Mouse (Mus musculus) skeletal muscle tissue, adult 2 months (tissue): ENCODE data around the gene Olfr143.

Source experiments
- DNase-seq: peaks from one replicate; pipeline ENCODE4 v3.0.0-alpha.2; 2012; ENCODE audit warnings: low read depth, low spot score

Olfr143 gene

DNA sequence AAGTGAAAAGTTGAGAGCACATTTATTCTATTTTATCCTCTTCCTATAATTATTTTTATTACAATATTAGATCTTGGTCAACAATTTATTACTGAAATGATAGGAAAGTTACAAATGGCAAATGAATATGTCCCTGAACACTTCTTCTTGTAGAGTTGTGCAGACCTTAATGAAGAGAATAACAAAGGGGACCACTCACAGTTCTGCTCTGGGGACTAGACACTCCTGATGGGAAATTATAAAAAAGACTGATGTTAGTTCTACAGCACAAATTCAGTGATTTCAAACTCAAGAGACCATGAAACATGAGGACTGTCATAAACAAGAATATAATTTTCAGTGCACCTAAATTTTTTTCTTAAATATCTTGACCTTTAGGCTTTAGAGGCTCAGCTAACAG, at the start of gene Olfr143:
Olfr143 (plus strand) TSS at position 301 of the 400 bp plus-strand sequence.
- DNase-seq, result no peak

DNA sequence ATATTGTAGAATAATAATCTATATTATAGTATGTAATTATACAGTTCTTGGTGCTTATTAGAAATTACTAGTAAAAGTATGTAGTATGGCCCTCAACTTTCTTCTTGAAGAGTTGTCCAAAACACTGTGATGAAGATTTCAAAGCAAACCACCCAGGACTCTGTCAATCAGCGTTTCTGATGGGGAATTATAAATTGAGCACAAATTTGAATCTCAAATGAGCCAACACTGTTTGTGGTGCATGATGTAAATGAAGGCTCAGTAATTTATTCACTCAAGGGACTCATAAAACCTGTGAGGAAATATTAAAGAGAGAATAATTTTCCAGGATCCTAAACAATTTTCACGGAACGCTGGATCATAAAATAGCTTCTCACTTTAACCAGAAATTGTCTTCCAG, 44.5 kb upstream of the Olfr143 start, which contains the start of gene Olfr893:
Olfr893 (plus strand) TSS at position 301 of the 400 bp plus-strand sequence.
- no peak for DNase-seq

DNA sequence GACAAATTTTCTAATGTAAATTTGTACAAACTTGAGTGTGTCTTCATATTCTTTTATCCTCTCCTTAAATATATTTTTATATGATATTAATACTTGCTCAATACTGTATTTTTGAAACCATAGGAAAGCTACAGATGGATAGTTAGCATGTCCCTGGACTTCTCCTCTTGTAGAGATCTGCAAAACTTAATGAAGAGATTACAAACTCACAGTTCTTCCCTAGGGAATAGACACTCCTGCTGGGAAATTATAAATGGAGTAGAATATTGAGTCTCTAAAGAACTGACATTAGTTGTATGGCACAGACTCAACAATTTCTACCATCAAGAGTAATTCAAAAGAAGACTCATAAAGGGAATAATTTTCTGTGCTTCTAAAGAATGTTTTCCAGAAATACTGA, 34.8 kb upstream of the Olfr143 start, which contains the start of gene Olfr894:
Olfr894 (plus strand) TSS at position 301 of the 400 bp plus-strand sequence.
- DNase-seq, result no peak

DNA sequence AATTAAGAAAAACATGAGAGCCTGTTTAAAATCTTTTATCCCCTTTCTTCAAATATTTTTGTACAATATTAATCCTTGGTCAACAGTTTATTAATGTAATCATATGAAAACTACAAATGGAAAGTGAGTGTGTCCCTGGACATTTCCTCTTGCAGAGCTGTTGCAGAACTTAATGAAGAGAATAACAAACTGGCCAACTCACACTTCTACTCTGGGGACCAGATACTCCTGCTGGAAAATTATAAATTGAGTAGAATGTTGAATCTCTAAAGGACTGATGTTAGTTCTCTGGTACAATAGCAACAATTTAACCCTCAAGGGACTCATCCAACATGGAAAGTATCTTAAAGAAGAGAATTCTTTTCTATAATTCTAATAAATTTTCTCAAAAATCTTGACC, 15.0 kb downstream of the Olfr143 start, which contains the start of gene Olfr895:
Olfr895 (plus strand) TSS at position 301 of the 400 bp plus-strand sequence.
- DNase-seq, result no peak

DNA sequence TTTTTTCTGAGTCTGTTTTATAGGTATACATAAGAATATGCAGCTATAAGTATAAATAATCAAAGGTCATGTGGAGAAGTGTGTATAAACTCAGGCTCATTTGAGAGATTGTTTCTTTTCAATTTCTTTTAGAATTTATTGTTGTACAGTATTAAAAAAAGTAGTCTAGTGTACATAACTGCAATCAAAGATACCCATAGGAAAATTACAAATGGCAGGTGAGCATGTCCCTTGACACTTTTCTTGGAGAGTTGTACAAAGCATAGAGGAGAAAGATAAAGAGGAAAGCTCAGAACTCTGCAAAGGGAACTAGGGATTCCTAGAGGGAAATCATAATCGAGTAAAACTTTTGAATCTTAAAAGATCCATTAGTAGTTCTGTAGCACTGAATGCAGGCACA, 38.2 kb downstream of the Olfr143 start, which contains the start of gene Olfr896-ps1:
Olfr896-ps1 (plus strand) TSS at position 301 of the 400 bp plus-strand sequence.
- DNase-seq, result no peak
